Mouse (Mus musculus): ENCODE results near the gene Rdh16. TPM values are rescaled to one million over a fixed set of nuclear protein-coding genes. Genes with fewer than 3 reads are reported as not detected.

The Rdh16 gene
- polyA plus RNA-seq, 1 experiment from 2014 or later: not detected

DNA sequence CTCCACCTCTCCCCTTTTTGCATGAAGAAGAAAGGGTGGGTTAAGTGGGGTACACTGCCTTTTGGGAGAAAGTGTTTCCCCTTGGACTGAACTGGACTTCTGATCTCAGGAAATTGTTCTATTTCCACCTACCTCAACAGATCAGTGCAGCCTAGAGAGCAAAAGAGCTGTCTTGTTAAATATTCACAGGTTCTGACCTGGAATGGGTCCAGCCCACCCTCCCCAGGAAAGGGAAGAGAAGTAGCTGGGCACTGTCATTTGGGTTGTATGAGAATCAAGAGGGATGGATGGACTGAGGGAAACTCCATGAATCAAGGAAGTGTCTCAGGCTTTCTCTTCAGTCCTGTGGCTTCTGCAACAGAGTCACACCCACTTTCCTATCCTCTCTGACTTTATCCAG, 64.0 kb downstream of the Rdh16 start:
- H3K4me2 ChIP-seq: no peak overlapping the region
- no peaks in the 10 kb centered on the region for H3K9me3 ChIP-seq (ENCODE audit: low read depth, low read length)
- TF ChIP-seq CTCF (IDR thresholded peaks at IDR 0.05; ENCODE audit: low read depth): no peak
- DNase-seq (no peak), ATAC-seq (ENCODE audit: insufficient read depth) (no peak)
- no peak overlapping the region for H3K4me3 ChIP-seq (ENCODE audit: low read depth, low read length)
- H3K27ac ChIP-seq (ENCODE audit: low read depth): no peak overlapping the region
- H3K9ac ChIP-seq: no peak overlapping the region
- no peaks in the 10 kb centered on the region for H3K4me1 ChIP-seq (ENCODE audit: insufficient read depth)
- H3K36me3 ChIP-seq (ENCODE audit: insufficient read depth): no peaks in the 10 kb centered on the region
- no peaks in the 10 kb centered on the region for H3K27me3 ChIP-seq (ENCODE audit: insufficient read depth, low read length)

DNA sequence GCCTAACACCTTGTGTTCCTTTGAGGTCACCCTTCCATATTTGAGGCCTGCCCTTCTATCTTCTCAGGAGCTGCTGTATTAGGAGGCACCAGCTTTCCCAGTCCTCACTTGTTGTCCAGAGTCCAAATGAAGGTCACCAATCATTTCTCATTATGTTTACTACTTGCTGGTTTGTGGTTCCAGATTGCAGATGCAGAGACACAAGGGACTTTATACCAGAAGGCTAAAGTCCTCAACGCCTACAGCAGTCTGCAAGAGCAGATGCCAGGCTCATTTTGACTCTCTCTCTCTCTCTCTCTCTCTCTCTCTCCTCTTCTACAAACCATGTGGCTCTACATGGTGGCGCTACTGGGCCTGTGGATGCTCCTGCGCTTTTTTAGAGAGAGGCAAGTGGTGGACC, 65.3 kb downstream of the Rdh16 start, which contains the start of gene Rdh16f2:
Rdh16f2 (plus strand) TSS at position 243 of the 400 bp plus-strand sequence.
- no peak for TF ChIP-seq CTCF (IDR thresholded peaks at IDR 0.05; ENCODE audit: low read depth)
- ATAC-seq (ENCODE audit: insufficient read depth) (no peak), DNase-seq (no peak)
- H3K4me2 ChIP-seq: no peak within 1 kb of the TSS
- no peaks in the 10 kb centered on the region for H3K27me3 ChIP-seq (ENCODE audit: insufficient read depth, low read length)
- no peak within 1 kb of the TSS for H3K4me3 ChIP-seq (ENCODE audit: low read depth, low read length)
- H3K27ac ChIP-seq (ENCODE audit: low read depth): no peak within 1 kb of the TSS
- H3K9me3 ChIP-seq (ENCODE audit: low read depth, low read length): no peaks in the 10 kb centered on the region
- WGBS: 82% methylated on average over 3 of the region's 3 CpGs
- H3K4me1 ChIP-seq (ENCODE audit: insufficient read depth): no peaks in the 10 kb centered on the region
- H3K9ac ChIP-seq: no peak within 1 kb of the TSS
- no peaks in the 10 kb centered on the region for H3K36me3 ChIP-seq (ENCODE audit: insufficient read depth)

DNA sequence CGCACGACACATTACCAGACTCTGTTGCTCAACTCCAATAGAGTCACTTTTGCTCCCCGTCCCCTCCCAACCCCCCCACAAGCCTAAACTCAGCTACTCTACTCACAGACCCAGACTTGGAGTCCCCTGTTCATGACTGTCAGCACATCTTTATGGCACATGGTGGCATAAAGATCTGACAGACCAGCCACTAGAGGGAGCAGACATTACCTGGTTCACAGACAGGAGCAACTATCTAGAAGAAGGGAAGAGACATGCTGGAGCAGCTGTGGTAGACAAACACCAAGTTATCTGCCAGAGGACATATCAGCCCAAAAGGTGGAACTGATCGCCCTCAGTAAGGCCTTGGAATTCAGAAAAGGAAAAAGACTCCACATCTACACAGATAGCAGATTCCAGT, 71.5 kb downstream of the Rdh16 start:
- no peaks in the 10 kb centered on the region for H3K27me3 ChIP-seq (ENCODE audit: insufficient read depth, low read length)
- no peaks in the 10 kb centered on the region for H3K36me3 ChIP-seq (ENCODE audit: insufficient read depth)
- no peak for ATAC-seq (ENCODE audit: insufficient read depth)
- H3K4me3 ChIP-seq (ENCODE audit: low read depth, low read length): no peak overlapping the region
- TF ChIP-seq CTCF (IDR thresholded peaks at IDR 0.05; ENCODE audit: low read depth): peak; percentile 59
- no peak overlapping the region for H3K27ac ChIP-seq (ENCODE audit: low read depth)
- no peak overlapping the region for H3K9ac ChIP-seq
- 74% methylated on average over 4 of the region's 4 CpGs for WGBS
- H3K4me1 ChIP-seq (ENCODE audit: insufficient read depth): no peaks in the 10 kb centered on the region
- H3K4me2 ChIP-seq: no peak overlapping the region
- H3K9me3 ChIP-seq (ENCODE audit: low read depth, low read length): no peaks in the 10 kb centered on the region
- DNase-seq: peak; percentile 39

DNA sequence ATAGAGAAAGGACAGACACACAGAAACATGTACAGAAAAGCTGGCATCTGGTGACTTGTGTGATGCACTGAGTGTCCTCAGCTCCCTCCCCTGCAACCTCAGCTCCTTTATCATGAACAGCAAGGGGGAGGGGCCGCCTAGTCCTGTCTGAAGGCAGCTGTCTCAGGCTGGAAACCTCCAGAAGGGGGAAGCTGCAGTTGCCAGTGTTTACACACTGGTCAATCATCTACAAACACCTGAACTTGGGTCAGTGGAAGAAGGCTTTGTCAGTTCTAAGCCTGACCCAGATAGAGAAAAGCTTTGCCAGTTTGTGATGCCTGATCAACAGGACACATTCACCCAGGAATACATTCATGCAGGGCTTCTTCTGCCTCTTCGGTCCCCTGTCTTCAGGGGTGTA, 76.7 kb downstream of the Rdh16 start:
- TF ChIP-seq CTCF (IDR thresholded peaks at IDR 0.05; ENCODE audit: low read depth): no peak
- no peak overlapping the region for H3K27ac ChIP-seq (ENCODE audit: low read depth)
- ATAC-seq (ENCODE audit: insufficient read depth) (peak; percentile 47; the same call in 1 of the 2 replicates), DNase-seq (peak; percentile 21)
- H3K4me3 ChIP-seq (ENCODE audit: low read depth, low read length): no peak overlapping the region
- 17% methylated on average over 2 of the region's 2 CpGs for WGBS
- H3K9ac ChIP-seq: no peak overlapping the region
- no peaks in the 10 kb centered on the region for H3K36me3 ChIP-seq (ENCODE audit: insufficient read depth)
- H3K4me2 ChIP-seq: no peak overlapping the region
- peaks cover 3% of the 10 kb centered on the region; the same call in 1 of the 2 replicates for H3K4me1 ChIP-seq (ENCODE audit: insufficient read depth)
- no peaks in the 10 kb centered on the region for H3K27me3 ChIP-seq (ENCODE audit: insufficient read depth, low read length)
- H3K9me3 ChIP-seq (ENCODE audit: low read depth, low read length): no peaks in the 10 kb centered on the region

DNA sequence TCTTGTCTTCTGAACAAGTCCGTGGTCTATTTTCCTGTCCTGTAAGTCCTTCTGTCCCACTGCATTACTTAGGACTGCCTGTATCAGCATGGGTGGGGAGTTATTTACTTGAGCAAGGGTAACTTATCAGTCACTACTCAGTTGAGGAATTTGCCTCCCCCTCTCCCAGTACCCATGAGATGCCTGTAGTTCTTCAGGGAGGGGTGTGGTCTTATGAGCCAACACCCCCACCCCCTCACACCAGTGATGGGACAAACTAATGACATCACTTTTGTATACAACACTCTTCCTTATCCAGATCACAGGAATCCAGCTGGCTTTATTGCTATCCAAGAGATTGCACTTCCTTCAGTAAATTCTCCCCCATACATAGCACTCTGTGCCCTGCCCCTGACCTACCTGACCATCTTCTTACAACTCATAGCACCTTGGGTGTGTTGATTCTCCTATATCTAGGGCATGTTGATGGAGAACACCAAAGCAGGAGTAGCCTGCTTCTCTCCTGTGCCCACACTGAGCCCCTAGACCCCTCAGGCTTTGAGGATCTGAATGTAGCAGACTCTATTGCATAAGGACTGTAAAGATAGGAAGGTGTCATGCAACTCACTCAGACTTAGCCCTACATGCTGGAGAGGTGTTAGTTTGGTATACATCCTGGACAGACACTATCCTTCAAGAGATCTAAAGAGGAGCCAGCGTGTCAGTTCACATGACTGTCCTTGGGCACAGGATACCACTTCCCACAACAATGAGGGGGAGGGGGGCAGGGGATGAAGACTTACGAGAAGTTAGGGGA, 77.5 kb downstream of the Rdh16 start:
- 39% methylated on average over 3 of the region's 3 CpGs for WGBS
- H3K4me2 ChIP-seq: no peak overlapping the region
- H3K4me1 ChIP-seq (ENCODE audit: insufficient read depth): peaks cover 3% of the 10 kb centered on the region; the same call in 1 of the 2 replicates
- peak; percentile 29 for DNase-seq
- no peaks in the 10 kb centered on the region for H3K9me3 ChIP-seq (ENCODE audit: low read depth, low read length)
- no peak for TF ChIP-seq CTCF (IDR thresholded peaks at IDR 0.05; ENCODE audit: low read depth)
- H3K27me3 ChIP-seq (ENCODE audit: insufficient read depth, low read length): no peaks in the 10 kb centered on the region
- no peaks in the 10 kb centered on the region for H3K36me3 ChIP-seq (ENCODE audit: insufficient read depth)
- H3K4me3 ChIP-seq (ENCODE audit: low read depth, low read length): no peak overlapping the region
- H3K27ac ChIP-seq (ENCODE audit: low read depth): no peak overlapping the region
- no peak overlapping the region for H3K9ac ChIP-seq
- peak; percentile 57 for ATAC-seq (ENCODE audit: insufficient read depth)

DNA sequence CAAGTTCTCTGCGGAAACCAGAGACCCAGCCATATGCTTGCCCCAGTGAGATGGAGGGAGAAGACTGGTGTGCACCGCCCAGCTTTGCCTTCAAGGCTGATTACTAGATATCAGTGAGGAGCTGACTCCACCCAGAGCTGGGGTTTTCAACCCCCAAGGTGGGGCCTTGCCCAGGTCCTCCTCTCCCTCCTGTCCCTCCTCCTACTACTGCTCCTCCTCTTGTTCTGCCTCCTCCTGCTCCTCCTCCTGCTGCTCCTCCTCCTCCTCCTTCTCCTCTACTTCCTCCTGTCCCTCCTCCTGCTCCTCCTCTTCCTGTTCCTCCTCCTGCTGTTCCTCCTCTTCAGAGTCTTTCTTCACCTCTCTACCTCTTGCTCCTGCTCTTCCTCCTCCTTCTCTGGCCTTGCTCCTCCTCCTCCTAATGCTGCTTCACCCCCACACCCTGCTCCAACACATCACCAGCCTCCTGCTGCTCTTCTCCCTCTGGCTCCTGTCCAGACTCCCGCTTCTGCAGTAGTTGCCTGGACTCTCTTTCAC, 78.3 kb downstream of the Rdh16 start:
- Histone ChIP-seq H3K27ac (ENCODE audit: low read depth) (no peak overlapping the region), H3K27me3 (ENCODE audit: insufficient read depth, low read length) (no peaks in the 10 kb centered on the region), H3K4me3 (ENCODE audit: low read depth, low read length) (no peak overlapping the region), H3K4me2 (no peak overlapping the region), H3K36me3 (ENCODE audit: insufficient read depth) (no peaks in the 10 kb centered on the region), H3K9me3 (ENCODE audit: low read depth, low read length) (no peaks in the 10 kb centered on the region), H3K9ac (no peak overlapping the region), H3K4me1 (ENCODE audit: insufficient read depth) (peaks cover 3% of the 10 kb centered on the region; the same call in 1 of the 2 replicates)
- no peak for TF ChIP-seq CTCF (IDR thresholded peaks at IDR 0.05; ENCODE audit: low read depth)
- DNase-seq (peak; percentile 24), ATAC-seq (ENCODE audit: insufficient read depth) (peak; percentile 66)
- WGBS: 76% methylated on average over 3 of the region's 3 CpGs

DNA sequence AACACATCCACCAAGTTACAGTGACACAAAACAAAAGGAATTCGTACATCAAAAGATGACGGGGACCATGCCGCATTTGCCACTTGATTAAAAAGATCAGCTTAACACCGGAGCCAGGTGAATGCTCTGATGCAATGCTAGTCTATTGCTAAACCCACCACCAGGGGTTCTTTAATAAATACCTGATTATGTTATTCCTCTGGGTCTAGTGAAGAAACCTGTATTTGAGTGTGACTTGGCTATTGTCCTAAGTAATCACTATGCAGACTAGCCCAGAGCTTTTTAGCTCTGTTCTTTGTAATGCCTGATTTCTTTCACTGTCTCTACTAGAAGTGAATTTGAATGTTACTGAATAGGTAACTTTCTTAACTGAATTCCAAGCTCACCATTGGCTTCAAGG, 80.1 kb downstream of the Rdh16 start:
- H3K9me3 ChIP-seq (ENCODE audit: low read depth, low read length): no peaks in the 10 kb centered on the region
- H3K4me3 ChIP-seq (ENCODE audit: low read depth, low read length): no peak overlapping the region
- no peaks in the 10 kb centered on the region for H3K27me3 ChIP-seq (ENCODE audit: insufficient read depth, low read length)
- no peak for ATAC-seq (ENCODE audit: insufficient read depth)
- WGBS: 86% methylated on average over 4 of the region's 4 CpGs
- no peak overlapping the region for H3K9ac ChIP-seq
- H3K27ac ChIP-seq (ENCODE audit: low read depth): no peak overlapping the region
- DNase-seq: no peak
- no peaks in the 10 kb centered on the region for H3K36me3 ChIP-seq (ENCODE audit: insufficient read depth)
- TF ChIP-seq CTCF (IDR thresholded peaks at IDR 0.05; ENCODE audit: low read depth): no peak
- H3K4me2 ChIP-seq: no peak overlapping the region
- peaks cover 3% of the 10 kb centered on the region; the same call in 1 of the 2 replicates for H3K4me1 ChIP-seq (ENCODE audit: insufficient read depth)
